Comparison of ENCODE assay signal across 10 mouse cellular contexts in the genomic region with DNA sequence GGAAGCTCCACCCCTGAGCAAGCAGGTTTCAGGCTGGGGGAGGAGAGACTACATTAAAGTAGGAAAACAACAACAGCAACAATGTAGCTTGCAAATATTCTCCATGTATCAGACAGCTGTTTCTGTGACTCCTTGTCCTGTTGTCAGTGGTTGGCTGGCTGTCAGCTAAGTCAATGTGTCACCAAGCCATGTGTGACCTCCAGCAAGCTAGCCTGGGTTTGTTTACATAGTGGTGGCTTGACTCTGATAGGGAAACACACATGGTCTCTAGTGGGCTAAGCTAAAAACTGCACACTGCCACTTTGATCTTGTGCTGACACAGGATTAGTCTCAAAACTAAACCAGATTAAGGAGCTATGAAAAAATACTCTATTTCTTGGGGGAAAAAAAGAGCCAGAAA.
DNase-seq lines count a peak whose midpoint lies in the region; ATAC-seq and TF ChIP-seq lines count a peak whose summit lies in the region.
"Had no signal": no experiment of that assay in that cellular context is flagged by ENCODE, and none has a peak within 500 bp of the region (broad histone marks: within the 10 kb centered on the region; RNA-seq: fewer than 3 reads in every experiment).

No protein-coding gene starts in this region.

- H3K9me3 ChIP-seq in kidney, embryonic 15.5 days (replicated peaks), result no peaks in the 10 kb centered on the region
- H3K9me3 ChIP-seq in stomach, embryonic 15.5 days, result no peaks in the 10 kb centered on the region
- no peaks in the 10 kb centered on the region for H3K9me3 ChIP-seq in neural tube, embryonic 15.5 days (replicated peaks)

- no peaks in the 10 kb centered on the region for H3K27me3 ChIP-seq in kidney, embryonic 15.5 days
- H3K27me3 ChIP-seq in stomach, embryonic 15.5 days (replicated peaks), result no peaks in the 10 kb centered on the region
- no peaks in the 10 kb centered on the region for H3K27me3 ChIP-seq in thymus, adult 2 months (ENCODE audit: control insufficient read depth, insufficient read depth, low read length)
- no peaks in the 10 kb centered on the region for H3K27me3 ChIP-seq in neural tube, embryonic 15.5 days (replicated peaks)

- no peak overlapping the region for H3K4me3 ChIP-seq in kidney, embryonic 15.5 days (replicated peaks)
- H3K4me3 ChIP-seq in stomach, embryonic 15.5 days (replicated peaks), result no peak overlapping the region
- H3K4me3 ChIP-seq in thymus, adult 2 months (ENCODE audit: control insufficient read depth, insufficient read depth, low read length), result no peak overlapping the region
- H3K4me3 ChIP-seq in neural tube, embryonic 15.5 days (replicated peaks), result no peak overlapping the region
- H3K4me3 ChIP-seq: heart, adult 2 months had no signal

- H3K9ac ChIP-seq in kidney, embryonic 15.5 days, result no peak overlapping the region
- H3K9ac ChIP-seq in stomach, embryonic 15.5 days, result no peak overlapping the region
- no peak overlapping the region for H3K9ac ChIP-seq in neural tube, embryonic 15.5 days (replicated peaks)

- no peak for TF ChIP-seq CTCF in thymus, adult 2 months (IDR thresholded peaks at IDR 0.05; ENCODE audit: borderline replicate concordance, control insufficient read depth, extremely low read depth, insufficient read depth, low read length, poor library complexity)

- H3K36me3 ChIP-seq in kidney, embryonic 15.5 days, result no peaks in the 10 kb centered on the region
- no peaks in the 10 kb centered on the region for H3K36me3 ChIP-seq in stomach, embryonic 15.5 days
- H3K36me3 ChIP-seq in thymus, adult 2 months (ENCODE audit: control insufficient read depth, insufficient read depth, low read length), result no peaks in the 10 kb centered on the region
- no peaks in the 10 kb centered on the region for H3K36me3 ChIP-seq in neural tube, embryonic 15.5 days

- no peak overlapping the region for H3K4me2 ChIP-seq in kidney, embryonic 15.5 days
- no peak overlapping the region; the same call in 1 of the 2 replicates for H3K4me2 ChIP-seq in stomach, embryonic 15.5 days
- no peak overlapping the region for H3K4me2 ChIP-seq in neural tube, embryonic 15.5 days

- TF ChIP-seq POLR2A in thymus, adult 2 months (IDR thresholded peaks at IDR 0.05; ENCODE audit: control insufficient read depth, extremely low read depth, insufficient read depth, low read length, poor library complexity), result no peak

- H3K27ac ChIP-seq in kidney, embryonic 15.5 days, result no peak overlapping the region
- H3K27ac ChIP-seq in stomach, embryonic 15.5 days, result no peak overlapping the region
- H3K27ac ChIP-seq in thymus, adult 2 months (ENCODE audit: control insufficient read depth, insufficient read depth, low read length), result no peak overlapping the region
- H3K27ac ChIP-seq in neural tube, embryonic 15.5 days (replicated peaks), result no peak overlapping the region
- H3K27ac ChIP-seq: heart, adult 2 months had no signal

- H3K4me1 ChIP-seq in kidney, embryonic 15.5 days, result no peaks in the 10 kb centered on the region
- no peaks in the 10 kb centered on the region for H3K4me1 ChIP-seq in stomach, embryonic 15.5 days
- no peaks in the 10 kb centered on the region for H3K4me1 ChIP-seq in thymus, adult 2 months (replicated peaks; ENCODE audit: control insufficient read depth, insufficient read depth, low read length)
- no peaks in the 10 kb centered on the region for H3K4me1 ChIP-seq in neural tube, embryonic 15.5 days

- ATAC-seq in kidney, embryonic 15.5 days (replicated peaks; ENCODE audit: low FRiP score), result no peak
- peak; percentile 82 for ATAC-seq in stomach, embryonic 15.5 days (ENCODE audit: insufficient read depth, low FRiP score, low read depth)
- no peak for ATAC-seq in neural tube, embryonic 15.5 days (ENCODE audit: low FRiP score)
- ATAC-seq in erythroblast, adult 5-6 weeks (replicated peaks; ENCODE audit: low FRiP score, poor library complexity, severe bottlenecking), result no peak

- DNase-seq in kidney, adult 18-20 months, result peak; percentile 12
- peak; percentile 2 for DNase-seq in embryo, embryonic 11 days
- peak; percentile 13 to 22 for DNase-seq in kidney, postnatal 4 days
- DNase-seq in thymus, adult 2 months, result no peak
- DNase-seq: right cerebral cortex, adult 18-20 months had no signal
